Mouse (Mus musculus): ENCODE results near the gene Intu. TPM values are rescaled to one million over a fixed set of nuclear protein-coding genes. Genes with fewer than 3 reads are reported as not detected.

Intu gene
- polyA plus RNA-seq (2015; fragmentation: Nextera tagmentation; extraction: Ambion mirVana), result 2.8 and 3.1 TPM in 2 replicates

DNA sequence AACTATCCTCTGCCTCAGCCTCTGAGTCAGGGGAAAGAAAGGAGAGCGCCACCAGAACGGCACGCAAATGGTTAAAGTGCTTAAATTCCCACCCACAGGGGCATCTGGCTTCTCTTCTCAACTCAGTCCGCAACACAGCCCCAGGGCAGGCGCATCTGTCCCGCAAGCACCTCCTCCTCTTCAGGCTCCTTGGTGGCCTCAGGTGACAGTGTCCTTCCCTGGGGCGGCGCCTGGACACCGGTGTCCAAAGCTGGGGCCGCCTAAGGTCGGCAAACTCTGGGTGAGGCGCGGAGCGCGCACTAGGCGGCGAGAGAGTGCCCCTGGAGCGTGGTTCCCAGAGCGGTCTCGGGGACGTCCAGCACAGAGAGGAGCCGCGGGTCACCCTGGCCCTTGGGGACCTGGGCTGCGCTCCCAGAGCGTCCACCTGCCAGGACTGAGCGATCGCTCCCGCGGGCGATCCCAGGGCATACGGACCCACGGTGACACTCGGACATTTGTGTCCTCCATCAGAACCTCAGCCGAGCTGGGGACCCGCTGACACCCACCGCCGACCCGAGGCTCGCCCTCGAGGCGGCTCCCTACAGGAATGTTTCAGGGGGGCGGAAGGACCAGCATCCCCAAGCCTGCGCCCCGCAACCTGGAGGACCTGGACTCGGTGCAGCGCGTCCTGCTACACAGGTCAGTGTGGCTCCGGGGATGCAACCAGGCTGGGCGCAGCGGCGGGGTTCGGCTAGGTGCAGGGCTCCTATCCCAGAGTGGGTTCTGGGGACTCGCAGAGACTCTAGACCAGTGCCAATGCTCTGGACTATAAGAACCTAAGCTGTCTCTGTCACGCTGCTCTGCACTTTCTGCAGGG is at the start of gene Intu:
TSS of gene Intu (plus strand) at position 1 of the 856 bp plus-strand sequence.
- Histone ChIP-seq H3K4me3 (peak within 1 kb of the TSS; percentile 64), H3K36me3 (no peaks in the 10 kb centered on the region), H3K4me1 (peaks cover 35% of the 10 kb centered on the region), H3K27ac (replicated peaks) (no peak within 1 kb of the TSS), H3K9me3 (no peaks in the 10 kb centered on the region), H3K9ac (peak within 1 kb of the TSS; percentile 76), H3K27me3 (replicated peaks) (peaks cover 55% of the 10 kb centered on the region), H3K4me2 (peak within 1 kb of the TSS; percentile 99)
- peak; percentile 37; the same call in 1 of the 2 replicates for ATAC-seq (ENCODE audit: extremely low read depth, insufficient number of reproducible peaks, low FRiP score, low TSS enrichment)
- WGBS, result under 1% methylated on average over 54 of the region's 54 CpGs

GRCm38 (mm10) chr3:40483221-40483654 is 47.8 kb upstream of the Intu start:
- no peak overlapping the region for H3K9ac ChIP-seq
- no peaks in the 10 kb centered on the region for H3K4me1 ChIP-seq
- no peaks in the 10 kb centered on the region for H3K9me3 ChIP-seq
- no peaks in the 10 kb centered on the region for H3K27me3 ChIP-seq (replicated peaks)
- H3K4me3 ChIP-seq, result peak overlapping the region; percentile 14; the same call in 1 of the 2 replicates
- H3K4me2 ChIP-seq, result peak overlapping the region; percentile 47
- H3K36me3 ChIP-seq, result no peaks in the 10 kb centered on the region
- WGBS, result 44% methylated on average over 10 of the region's 10 CpGs
- H3K27ac ChIP-seq (replicated peaks), result no peak overlapping the region
- ATAC-seq (ENCODE audit: extremely low read depth, insufficient number of reproducible peaks, low FRiP score, low TSS enrichment), result no peak

DNA sequence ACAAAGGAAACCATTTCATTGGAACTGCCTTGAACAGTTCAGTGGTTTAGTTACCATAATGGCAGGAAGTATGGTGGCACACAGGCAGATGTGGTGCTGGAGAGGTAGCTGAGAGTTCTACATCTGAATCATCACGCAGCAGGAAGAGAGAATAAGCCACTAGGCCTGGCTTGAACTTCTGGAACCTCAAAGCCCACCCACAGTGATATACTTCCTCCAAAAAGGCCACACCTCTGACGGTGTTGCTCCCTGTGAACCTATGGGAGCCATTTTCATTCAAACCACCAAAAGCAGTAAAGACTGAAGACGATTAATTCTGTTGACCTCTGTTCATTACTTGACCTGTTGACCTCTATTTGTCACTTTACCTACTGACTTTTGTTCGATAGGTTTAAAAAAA is 43.7 kb upstream of the Intu start:
- H3K36me3 ChIP-seq, result no peaks in the 10 kb centered on the region
- H3K27me3 ChIP-seq (replicated peaks), result no peaks in the 10 kb centered on the region
- H3K9me3 ChIP-seq, result no peaks in the 10 kb centered on the region
- ATAC-seq (ENCODE audit: extremely low read depth, insufficient number of reproducible peaks, low FRiP score, low TSS enrichment), result no peak
- no peak overlapping the region for H3K4me3 ChIP-seq
- H3K4me2 ChIP-seq, result no peak overlapping the region
- H3K27ac ChIP-seq (replicated peaks), result no peak overlapping the region
- H3K9ac ChIP-seq, result no peak overlapping the region
- 79% methylated on average over 4 of the region's 4 CpGs for WGBS
- no peaks in the 10 kb centered on the region for H3K4me1 ChIP-seq

DNA sequence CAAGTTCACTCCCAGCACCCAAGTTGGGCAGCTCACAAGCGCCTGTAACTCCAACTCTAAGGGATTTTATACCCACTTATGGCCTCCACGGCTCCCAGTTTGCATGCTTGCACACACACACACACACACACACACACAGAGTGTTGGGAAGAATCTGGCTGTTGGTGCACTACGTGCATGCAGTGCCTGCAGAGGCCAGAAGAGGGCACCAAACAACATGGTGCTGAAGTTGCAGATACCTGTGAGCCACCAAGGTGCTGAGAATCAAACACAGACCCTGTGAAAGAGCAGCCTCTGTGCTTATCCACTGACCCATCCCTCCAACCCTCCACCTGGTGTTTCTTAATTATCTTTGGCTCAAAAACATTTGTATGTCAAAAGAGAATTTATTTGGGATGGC is 39.3 kb upstream of the Intu start:
- H3K9ac ChIP-seq, result no peak overlapping the region
- no peaks in the 10 kb centered on the region for H3K27me3 ChIP-seq (replicated peaks)
- H3K4me1 ChIP-seq, result no peaks in the 10 kb centered on the region
- H3K4me2 ChIP-seq, result no peak overlapping the region
- H3K4me3 ChIP-seq, result no peak overlapping the region
- H3K9me3 ChIP-seq, result no peaks in the 10 kb centered on the region; the same call in 1 of the 2 replicates
- ATAC-seq (ENCODE audit: extremely low read depth, insufficient number of reproducible peaks, low FRiP score, low TSS enrichment), result no peak
- no peak overlapping the region for H3K27ac ChIP-seq (replicated peaks)
- no peaks in the 10 kb centered on the region for H3K36me3 ChIP-seq
- 82% methylated on average over 3 of the region's 3 CpGs for WGBS

- 86% methylated on average over 3 of the region's 3 CpGs for WGBS
- H3K36me3 ChIP-seq, result no peaks in the 10 kb centered on the region
- no peak overlapping the region for H3K9ac ChIP-seq
- H3K4me3 ChIP-seq, result no peak overlapping the region
- no peaks in the 10 kb centered on the region; the same call in 1 of the 2 replicates for H3K9me3 ChIP-seq
- H3K4me1 ChIP-seq, result no peaks in the 10 kb centered on the region
- H3K4me2 ChIP-seq, result no peak overlapping the region
- H3K27ac ChIP-seq (replicated peaks), result no peak overlapping the region
- ATAC-seq (ENCODE audit: extremely low read depth, insufficient number of reproducible peaks, low FRiP score, low TSS enrichment), result no peak
- H3K27me3 ChIP-seq (replicated peaks), result no peaks in the 10 kb centered on the region
These were observed 32.2 kb upstream of the Intu start for GRCm38 (mm10) chr3:40498898-40499297.

GRCm38 (mm10) chr3:40500157-40500808 is 30.8 kb upstream of the Intu start:
- H3K4me1 ChIP-seq, result no peaks in the 10 kb centered on the region
- no peak overlapping the region for H3K27ac ChIP-seq (replicated peaks)
- 76% methylated on average over 8 of the region's 8 CpGs for WGBS
- no peak overlapping the region for H3K4me2 ChIP-seq
- H3K9ac ChIP-seq, result no peak overlapping the region
- no peak overlapping the region for H3K4me3 ChIP-seq
- H3K9me3 ChIP-seq, result no peaks in the 10 kb centered on the region; the same call in 1 of the 2 replicates
- H3K36me3 ChIP-seq, result no peaks in the 10 kb centered on the region
- ATAC-seq (ENCODE audit: extremely low read depth, insufficient number of reproducible peaks, low FRiP score, low TSS enrichment), result no peak
- no peaks in the 10 kb centered on the region for H3K27me3 ChIP-seq (replicated peaks)

GRCm38 (mm10) chr3:40504377-40504776 is 26.7 kb upstream of the Intu start:
- no peaks in the 10 kb centered on the region for H3K4me1 ChIP-seq
- ATAC-seq (ENCODE audit: extremely low read depth, insufficient number of reproducible peaks, low FRiP score, low TSS enrichment), result no peak
- H3K27me3 ChIP-seq (replicated peaks), result no peaks in the 10 kb centered on the region
- 75% methylated on average over 5 of the region's 5 CpGs for WGBS
- no peak overlapping the region for H3K27ac ChIP-seq (replicated peaks)
- H3K9ac ChIP-seq, result no peak overlapping the region
- no peak overlapping the region for H3K4me2 ChIP-seq
- no peaks in the 10 kb centered on the region for H3K36me3 ChIP-seq
- H3K4me3 ChIP-seq, result no peak overlapping the region
- H3K9me3 ChIP-seq, result no peaks in the 10 kb centered on the region

DNA sequence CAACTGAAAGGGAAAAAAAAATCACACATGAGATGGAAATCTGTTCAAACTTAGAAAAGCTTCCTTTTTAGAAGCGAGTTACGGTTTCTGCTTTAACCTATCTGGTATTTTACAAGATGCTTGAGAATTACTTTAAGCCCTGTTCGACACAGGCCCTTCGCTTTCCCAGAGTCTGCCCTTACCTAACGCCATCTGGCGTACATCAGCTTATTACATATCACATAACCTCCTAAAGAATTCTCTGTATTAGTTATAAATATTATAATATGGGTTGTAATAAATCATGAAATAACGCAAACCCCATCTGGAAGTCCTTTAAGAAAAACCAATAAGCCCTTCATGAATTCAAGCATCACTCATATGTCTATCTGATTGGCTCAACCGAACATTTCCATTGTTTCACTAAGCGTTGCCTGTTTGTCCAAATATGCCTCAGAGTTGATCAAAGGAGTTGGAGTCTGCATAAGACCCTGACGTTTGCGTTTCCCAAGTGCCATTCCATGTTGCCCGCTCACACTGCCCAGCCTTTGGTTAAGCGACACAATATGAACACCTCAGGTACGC is 25.6 kb upstream of the Intu start:
- Histone ChIP-seq H3K9ac (no peak overlapping the region), H3K4me1 (peaks cover 4% of the 10 kb centered on the region), H3K4me2 (no peak overlapping the region), H3K4me3 (no peak overlapping the region), H3K27me3 (replicated peaks) (no peaks in the 10 kb centered on the region), H3K27ac (replicated peaks) (no peak overlapping the region), H3K9me3 (no peaks in the 10 kb centered on the region), H3K36me3 (no peaks in the 10 kb centered on the region)
- ATAC-seq (ENCODE audit: extremely low read depth, insufficient number of reproducible peaks, low FRiP score, low TSS enrichment), result no peak
- WGBS, result 85% methylated on average over 14 of the region's 14 CpGs

GRCm38 (mm10) chr3:40508927-40509576 is 22.0 kb upstream of the Intu start:
- H3K36me3 ChIP-seq, result no peaks in the 10 kb centered on the region
- 76% methylated on average over 6 of the region's 6 CpGs for WGBS
- H3K9me3 ChIP-seq, result no peaks in the 10 kb centered on the region
- no peak for ATAC-seq (ENCODE audit: extremely low read depth, insufficient number of reproducible peaks, low FRiP score, low TSS enrichment)
- no peak overlapping the region for H3K9ac ChIP-seq
- H3K27ac ChIP-seq (replicated peaks), result no peak overlapping the region
- H3K4me2 ChIP-seq, result no peak overlapping the region
- no peaks in the 10 kb centered on the region for H3K27me3 ChIP-seq (replicated peaks)
- H3K4me3 ChIP-seq, result no peak overlapping the region
- H3K4me1 ChIP-seq, result peaks cover 11% of the 10 kb centered on the region

GRCm38 (mm10) chr3:40510567-40510966 is 20.5 kb upstream of the Intu start:
- H3K9ac ChIP-seq, result no peak overlapping the region
- peaks cover 11% of the 10 kb centered on the region for H3K4me1 ChIP-seq
- 16% methylated on average over 6 of the region's 6 CpGs for WGBS
- no peak overlapping the region for H3K4me2 ChIP-seq
- no peaks in the 10 kb centered on the region for H3K9me3 ChIP-seq
- H3K4me3 ChIP-seq, result no peak overlapping the region
- no peak overlapping the region for H3K27ac ChIP-seq (replicated peaks)
- H3K27me3 ChIP-seq (replicated peaks), result no peaks in the 10 kb centered on the region
- ATAC-seq (ENCODE audit: extremely low read depth, insufficient number of reproducible peaks, low FRiP score, low TSS enrichment), result no peak
- no peaks in the 10 kb centered on the region for H3K36me3 ChIP-seq
